Mouse (Mus musculus) urinary bladder, postnatal 14 days (tissue): ENCODE measurements around the gene Adgrl3.

ENCODE experiments used
- DNase-seq: peaks from one replicate; pipeline ENCODE4 v3.0.0; 2021; ENCODE audit warnings: low spot score

The Adgrl3 gene

DNA sequence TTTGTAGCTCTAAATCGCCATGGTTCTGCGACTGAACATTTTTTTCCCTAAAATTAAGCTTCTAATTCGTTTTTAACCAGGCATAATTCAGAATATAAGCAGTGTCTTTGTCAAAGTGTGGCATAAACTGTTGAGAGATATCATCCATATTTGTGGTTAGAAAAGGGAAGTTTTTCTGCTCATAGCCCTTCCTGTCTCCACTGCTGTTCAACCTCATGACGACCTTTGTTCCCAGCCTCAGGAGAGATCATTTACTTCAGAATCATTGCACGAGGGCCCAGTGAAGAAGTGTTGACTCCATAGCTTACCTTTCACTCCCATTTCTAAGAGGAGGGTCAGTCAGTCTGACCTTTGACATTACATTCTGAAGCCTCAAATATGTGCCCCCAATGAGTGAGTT lies 56.4 kb downstream of the Adgrl3 start:
- DNase-seq, result no peak

DNA sequence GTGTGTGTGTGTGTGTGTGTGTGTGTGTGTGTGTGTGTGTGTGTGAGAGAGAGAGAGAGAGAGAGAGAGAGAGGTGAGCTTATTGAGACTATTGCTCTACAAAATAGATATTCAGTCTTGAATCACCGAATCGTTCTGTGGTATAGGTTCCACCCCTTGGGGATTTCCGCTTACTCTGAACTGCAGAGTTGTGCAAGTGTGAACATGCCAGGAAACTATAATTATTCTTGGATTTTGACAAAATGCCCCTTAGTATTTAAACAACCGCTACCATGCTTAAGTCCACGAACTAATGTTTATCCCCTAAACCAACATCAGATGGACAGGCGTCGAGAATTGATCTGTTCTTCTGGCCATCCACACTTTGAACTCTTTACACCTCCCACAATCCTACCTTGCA lies 57.1 kb downstream of the Adgrl3 start:
- DNase-seq, result no peak

GRCm38 (mm10) chr5:81077990-81078389 lies 58.1 kb downstream of the Adgrl3 start:
- DNase-seq, result no peak

DNA sequence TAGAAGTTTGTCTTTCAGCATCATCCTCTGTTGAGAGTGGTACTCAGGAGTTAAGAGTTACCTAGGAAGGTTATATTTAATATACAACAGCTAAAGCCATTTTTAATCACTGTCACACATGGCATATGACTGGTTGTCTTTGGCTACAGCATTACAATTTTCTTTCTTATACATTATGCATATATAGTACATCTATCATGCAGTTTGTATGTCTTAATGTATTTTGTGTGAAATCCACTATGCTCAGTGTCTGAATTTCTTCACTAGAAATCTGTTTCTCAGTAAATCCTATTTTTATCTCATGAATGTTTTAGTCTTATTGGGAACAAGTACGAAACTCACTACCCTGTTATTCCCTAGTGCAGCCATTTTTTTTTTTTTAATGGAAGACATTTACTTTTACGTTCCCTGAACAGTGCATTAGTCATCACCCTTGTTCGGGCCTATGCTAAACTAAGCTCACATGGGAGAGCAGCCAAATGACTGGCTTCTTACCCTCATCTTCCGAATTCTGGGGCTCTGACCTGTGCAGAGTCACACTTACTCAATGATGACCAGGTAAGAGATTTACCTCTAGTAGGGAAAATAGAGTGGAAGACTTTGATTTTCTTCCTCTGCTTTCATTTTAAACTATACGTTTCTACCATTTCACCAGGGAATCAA lies 63.9 kb downstream of the Adgrl3 start:
- no peak for DNase-seq

DNA sequence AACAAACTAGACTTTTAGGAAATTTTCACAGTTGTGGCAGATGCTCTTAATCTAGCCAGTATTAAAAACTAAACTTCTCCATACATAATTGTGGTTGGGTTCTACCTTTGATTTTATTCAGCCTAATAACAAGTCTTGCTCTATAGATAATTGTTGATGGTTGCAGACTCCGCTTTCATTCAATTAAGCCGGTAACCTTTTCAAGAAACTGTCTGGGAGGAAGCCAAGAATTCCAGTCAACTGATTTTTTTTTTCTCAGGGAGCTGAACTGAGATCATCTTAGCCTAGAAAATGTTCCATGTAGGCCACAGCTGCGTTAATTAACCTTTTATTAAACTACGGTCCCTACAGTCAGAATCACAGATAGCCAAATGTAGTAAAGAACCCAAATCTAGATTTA lies 65.2 kb downstream of the Adgrl3 start:
- DNase-seq, result no peak

GRCm38 (mm10) chr5:81088667-81089066 lies 68.7 kb downstream of the Adgrl3 start:
- no peak for DNase-seq

- DNase-seq, result no peak
These were observed 74.7 kb downstream of the Adgrl3 start for GRCm38 (mm10) chr5:81094618-81095017.

GRCm38 (mm10) chr5:81097131-81097530 lies 77.2 kb downstream of the Adgrl3 start:
- DNase-seq, result no peak

DNA sequence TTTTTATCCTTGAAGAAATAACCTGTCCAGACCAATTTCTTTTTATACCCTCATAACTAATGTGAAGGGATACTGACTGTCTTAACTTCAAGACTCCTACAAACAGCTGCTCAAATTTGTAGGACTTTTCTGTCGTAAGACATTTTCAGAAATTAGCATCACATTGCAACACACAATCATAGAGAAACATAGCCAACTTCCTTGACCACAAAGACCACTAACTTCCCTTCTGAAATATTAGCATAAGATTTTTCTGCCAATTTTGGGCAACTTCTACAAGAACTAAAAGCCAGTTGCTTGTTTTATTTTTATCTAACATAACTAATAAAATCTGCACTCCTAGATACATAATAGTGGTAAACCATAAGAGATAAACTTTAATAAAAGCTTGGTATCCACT lies 87.5 kb downstream of the Adgrl3 start:
- DNase-seq, result no peak

- DNase-seq, result no peak
These were observed 104.5 kb downstream of the Adgrl3 start for GRCm38 (mm10) chr5:81124483-81124882.

- DNase-seq, result no peak
These were observed 107.7 kb downstream of the Adgrl3 start for GRCm38 (mm10) chr5:81127639-81128038.

- no peak for DNase-seq
These were observed 116.5 kb downstream of the Adgrl3 start for GRCm38 (mm10) chr5:81136394-81136793.

- no peak for DNase-seq
These were observed 135.9 kb downstream of the Adgrl3 start for GRCm38 (mm10) chr5:81155791-81156190.

GRCm38 (mm10) chr5:81156281-81156680 lies 136.3 kb downstream of the Adgrl3 start:
- DNase-seq, result no peak

DNA sequence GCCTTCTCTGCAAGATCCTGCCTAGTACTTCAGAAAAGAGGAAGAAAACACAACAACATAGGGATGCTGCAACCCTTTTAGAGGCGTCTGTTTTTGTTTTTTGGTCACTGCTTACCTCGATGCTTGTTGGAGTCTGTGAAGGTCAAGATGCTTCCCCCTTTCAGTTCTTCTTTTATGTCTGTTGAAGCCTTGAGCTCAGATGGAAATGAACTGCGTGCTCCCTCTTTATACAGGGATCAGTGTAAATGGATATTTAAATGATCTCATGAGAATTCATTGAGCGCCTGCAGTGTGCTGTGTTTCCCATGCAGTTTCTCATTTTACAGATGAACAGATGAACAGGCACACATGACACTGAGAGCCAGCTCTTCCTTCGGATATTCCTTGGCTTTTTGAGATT lies 136.9 kb downstream of the Adgrl3 start:
- no peak for DNase-seq

- no peak for DNase-seq
These were observed 139.1 kb downstream of the Adgrl3 start for GRCm38 (mm10) chr5:81159013-81159412.

GRCm38 (mm10) chr5:81160431-81160830 lies 140.5 kb downstream of the Adgrl3 start:
- no peak for DNase-seq

- peak; percentile 3 for DNase-seq
These were observed 169.0 kb downstream of the Adgrl3 start for GRCm38 (mm10) chr5:81188871-81189485.

DNA sequence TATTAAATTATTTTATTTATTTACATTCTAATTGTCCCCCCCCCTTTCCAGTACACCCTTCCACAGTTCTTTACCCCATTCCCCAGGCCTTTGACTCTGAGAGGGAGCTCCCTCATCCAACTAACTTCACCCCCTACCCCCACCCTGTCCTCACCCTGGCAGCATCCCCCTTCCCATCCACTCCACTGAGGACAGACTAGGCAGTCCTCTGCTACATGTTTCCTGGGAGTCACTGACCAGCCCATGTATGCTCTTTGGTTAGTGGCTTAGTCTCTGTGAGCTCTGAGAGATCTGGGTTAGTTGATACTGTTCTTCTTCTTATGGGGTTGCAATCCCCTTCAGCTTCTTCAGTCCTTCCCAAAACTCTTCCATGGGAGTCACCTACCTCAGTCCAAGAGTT lies 180.4 kb downstream of the Adgrl3 start:
- DNase-seq, result no peak

DNA sequence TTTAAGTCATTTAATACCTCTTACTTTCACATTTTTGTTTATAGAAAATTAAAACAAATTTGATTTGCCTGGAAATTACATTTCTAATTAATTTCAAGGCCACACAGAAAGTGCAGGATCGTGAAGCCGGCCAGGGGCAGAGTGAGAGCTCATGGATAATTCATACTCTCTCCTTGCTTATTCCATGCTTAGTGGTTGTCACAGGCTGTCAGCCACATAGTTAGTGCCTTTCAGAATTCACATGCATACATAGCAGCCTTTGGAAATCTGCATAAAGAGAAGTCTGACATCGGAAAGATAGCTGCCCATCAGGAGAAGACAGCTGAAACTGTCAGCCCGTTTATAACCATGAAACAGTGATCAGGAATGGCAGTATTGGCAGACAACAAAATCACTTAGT lies 181.9 kb downstream of the Adgrl3 start:
- DNase-seq, result no peak

- DNase-seq, result no peak
These were observed 198.6 kb downstream of the Adgrl3 start for GRCm38 (mm10) chr5:81218500-81219057.

DNA sequence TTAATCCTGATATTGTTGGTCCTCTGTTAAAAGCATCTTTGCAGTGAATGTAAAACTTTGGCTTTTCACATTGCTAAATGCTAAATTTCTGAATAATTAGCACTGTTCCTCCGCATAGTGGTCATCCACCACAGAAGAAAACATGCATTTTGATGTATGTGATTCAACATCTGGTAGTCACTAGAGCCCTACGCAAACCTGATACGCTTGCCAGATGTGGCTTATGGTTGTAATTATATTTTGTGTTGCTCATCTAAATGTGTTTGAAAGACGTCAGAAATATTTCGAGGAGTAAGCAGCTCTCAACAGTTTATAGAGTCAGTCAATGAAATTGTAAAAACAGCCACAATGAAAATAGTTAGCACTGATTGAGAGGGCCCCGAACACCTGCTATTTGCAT lies 204.5 kb downstream of the Adgrl3 start:
- DNase-seq, result no peak

DNA sequence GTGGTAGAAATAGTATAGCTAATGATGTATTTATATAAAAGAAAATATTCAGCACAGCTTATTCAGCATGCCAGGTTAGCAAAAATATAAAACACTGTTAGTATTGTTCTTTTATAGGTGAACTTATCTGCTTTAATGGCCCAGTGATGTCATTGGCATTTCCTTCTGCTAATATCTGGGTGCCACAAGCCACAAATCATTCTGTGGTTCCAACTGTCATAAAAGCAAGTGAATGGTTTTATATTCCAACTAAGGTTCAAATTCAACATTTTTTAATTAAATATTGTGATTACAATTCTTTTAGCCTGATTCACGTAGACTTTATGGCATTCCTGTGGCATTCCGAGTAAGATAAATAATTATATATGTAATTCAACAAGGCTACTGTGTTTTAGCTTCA lies 205.5 kb downstream of the Adgrl3 start:
- DNase-seq, result no peak

DNA sequence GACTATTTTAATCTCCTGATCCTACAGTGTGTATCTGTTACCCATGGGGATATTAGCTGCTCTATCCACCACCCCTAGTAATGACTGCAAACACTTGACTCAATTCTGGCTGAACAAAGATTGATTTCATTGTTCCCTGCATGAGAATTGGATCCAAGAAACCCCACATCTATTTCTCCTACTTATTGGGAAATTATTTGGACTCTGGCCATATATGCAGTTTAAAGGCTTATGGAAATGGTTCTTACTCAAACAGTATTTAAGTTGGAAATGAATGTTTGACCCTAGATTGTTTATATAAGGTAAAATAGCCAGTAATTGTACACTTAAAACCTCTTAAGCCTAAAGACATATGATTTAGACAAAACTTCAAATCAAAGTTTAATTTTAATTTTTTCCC lies 207.3 kb downstream of the Adgrl3 start:
- DNase-seq, result no peak
